Mouse (Mus musculus) heart, adult 9 months (tissue): ENCODE measurements around the gene Pde10a.

ENCODE experiments used
- DNase-seq, 2 experiments: peaks; one replicate each; pipeline ENCODE4 v3.0.0; 2022; ENCODE audit warnings: low spot score in 2 of 2

The Pde10a gene

DNA sequence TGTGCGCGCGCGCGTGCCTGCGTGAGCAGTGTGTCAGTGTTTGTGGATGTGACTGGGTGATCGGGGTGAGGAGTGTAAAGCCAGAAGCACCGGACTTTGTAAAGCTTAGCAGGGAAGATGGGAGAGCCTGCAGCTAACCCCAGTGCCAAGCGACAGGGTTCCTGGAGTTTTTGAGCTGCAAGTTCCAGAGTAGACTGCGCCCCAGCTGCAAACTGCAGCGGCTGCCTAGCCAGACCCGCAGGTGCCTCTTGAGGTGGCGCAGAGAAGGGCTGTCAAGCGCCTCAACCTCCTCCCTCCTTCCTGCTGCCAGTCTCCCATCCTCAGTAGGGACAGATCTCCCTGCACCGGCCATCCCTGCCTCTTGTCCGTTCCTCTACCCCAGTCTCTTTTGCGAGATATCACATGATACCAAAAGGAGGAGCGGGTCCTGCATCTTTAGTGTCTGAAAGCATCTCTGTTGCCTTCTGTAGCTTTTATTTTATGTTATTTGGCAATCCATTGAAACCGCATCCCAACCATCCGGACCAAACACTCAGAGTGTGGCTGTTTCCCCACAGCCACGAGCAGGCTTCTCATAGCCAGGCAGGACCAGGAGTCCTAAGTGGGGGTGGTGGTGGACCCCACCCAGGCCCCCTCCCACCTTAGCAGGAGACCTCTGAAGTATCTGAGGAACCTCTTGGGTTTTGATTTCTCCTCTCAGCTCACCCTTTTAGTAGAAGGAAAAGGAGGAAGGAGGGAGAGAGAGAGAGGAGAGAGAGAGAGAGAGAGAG is 984 bp downstream of the Pde10a start:
- DNase-seq: no peak

GRCm38 (mm10) chr17:8526815-8527261 is 1.7 kb downstream of the Pde10a start:
- no peak for DNase-seq

DNA sequence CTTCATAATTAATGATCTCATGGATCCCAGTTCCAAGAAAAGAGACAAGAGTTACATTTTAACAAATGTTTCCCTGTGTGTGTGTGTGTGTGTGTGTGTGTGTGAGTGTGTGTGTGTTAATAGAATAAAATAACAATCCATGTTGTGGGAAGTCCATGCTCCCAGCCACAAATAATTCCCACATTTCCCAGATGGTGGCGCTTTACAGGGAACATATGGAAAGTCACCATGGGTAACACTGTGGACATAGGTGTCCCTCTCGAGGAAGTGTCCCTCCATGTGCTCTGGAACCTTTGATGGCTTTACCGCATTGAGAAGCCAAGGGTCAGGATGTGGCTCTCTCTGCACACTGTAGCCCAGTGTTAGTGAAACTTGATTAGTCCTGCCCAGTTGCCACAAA is 3.5 kb downstream of the Pde10a start:
- DNase-seq: no peak

GRCm38 (mm10) chr17:8532609-8533008 is 7.4 kb downstream of the Pde10a start:
- DNase-seq: no peak

GRCm38 (mm10) chr17:8533828-8534227 is 8.7 kb downstream of the Pde10a start:
- DNase-seq: no peak

DNA sequence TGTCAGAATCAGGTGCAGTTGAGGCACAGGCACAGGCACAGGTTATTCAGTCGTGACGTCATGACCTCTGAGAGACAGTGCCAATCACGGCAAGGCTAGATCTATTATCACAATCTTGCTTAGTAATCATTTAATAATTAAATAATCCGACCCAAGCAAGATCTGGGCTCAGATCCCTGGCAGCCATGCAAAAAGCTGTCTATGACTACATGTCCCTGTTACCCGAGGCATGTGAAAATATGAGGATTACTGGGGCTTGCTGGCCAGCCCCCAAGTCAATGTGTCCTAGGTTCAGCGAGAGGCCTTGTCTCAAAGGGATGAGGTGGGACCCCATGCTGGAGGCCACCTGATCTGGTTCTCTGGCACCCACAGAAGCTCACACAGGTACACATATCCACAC is 11.3 kb downstream of the Pde10a start:
- DNase-seq: no peak

- no peak for DNase-seq
These were observed 12.9 kb downstream of the Pde10a start for GRCm38 (mm10) chr17:8538102-8538501.

- DNase-seq: no peak
These were observed 16.9 kb downstream of the Pde10a start for GRCm38 (mm10) chr17:8541974-8542538.

DNA sequence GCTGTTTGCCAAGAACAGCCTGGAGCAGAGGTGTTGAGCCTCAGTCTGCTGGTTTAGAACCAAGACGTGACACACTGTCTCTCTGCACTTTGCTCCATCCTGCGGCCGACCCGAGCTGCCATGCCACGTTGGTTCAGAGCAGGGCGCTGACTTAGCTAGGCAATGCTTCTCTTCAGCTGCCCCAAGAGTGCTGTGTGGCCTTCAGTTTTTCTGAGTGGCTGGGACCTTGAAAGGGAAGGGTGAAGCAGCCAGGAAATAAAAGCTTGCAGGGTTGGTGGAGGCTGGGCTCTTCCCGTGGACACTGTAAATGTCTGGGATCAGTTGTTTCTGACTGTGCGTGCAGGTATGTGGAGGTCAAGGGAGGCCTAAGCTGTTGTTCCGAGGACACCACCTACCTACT is 21.2 kb downstream of the Pde10a start:
- DNase-seq: no peak

DNA sequence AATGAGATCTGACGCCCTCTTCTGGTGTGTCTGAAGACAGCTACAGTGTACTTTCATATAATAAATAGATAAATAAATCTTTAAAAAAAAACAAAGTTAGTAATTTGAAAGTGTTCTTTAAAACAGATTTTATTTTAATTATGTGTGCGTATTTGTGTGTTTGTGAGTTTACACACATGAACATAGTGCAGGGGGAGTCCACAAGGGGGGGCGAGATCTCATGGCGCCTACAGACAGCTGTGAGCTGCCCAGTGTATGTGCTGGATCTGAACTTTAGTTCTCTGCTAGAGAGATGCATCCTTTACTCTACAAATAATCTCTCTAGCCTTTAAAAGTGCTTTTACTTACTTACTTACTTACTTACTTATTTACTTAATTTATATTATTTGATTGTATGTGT is 23.6 kb downstream of the Pde10a start:
- no peak for DNase-seq

DNA sequence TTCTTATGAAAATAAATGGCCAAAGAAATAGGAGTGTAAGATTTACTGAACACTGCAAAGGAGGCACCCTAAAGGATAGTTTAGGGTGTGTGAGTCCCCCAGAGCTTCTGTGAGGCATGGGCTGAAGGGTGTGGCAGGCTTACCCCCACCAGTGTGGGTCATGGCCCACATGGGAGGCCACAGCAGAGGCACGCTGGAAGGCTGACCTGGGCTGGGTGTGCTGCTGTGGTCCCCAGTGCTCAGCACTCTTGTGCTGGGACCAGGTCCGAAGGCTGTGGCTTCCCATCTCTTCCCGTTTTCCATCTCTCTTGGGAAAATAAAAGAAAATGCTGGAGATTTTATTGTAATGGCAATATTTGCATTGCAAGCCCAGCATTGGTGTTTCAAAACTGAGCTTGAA is 26.5 kb downstream of the Pde10a start:
- DNase-seq: no peak

DNA sequence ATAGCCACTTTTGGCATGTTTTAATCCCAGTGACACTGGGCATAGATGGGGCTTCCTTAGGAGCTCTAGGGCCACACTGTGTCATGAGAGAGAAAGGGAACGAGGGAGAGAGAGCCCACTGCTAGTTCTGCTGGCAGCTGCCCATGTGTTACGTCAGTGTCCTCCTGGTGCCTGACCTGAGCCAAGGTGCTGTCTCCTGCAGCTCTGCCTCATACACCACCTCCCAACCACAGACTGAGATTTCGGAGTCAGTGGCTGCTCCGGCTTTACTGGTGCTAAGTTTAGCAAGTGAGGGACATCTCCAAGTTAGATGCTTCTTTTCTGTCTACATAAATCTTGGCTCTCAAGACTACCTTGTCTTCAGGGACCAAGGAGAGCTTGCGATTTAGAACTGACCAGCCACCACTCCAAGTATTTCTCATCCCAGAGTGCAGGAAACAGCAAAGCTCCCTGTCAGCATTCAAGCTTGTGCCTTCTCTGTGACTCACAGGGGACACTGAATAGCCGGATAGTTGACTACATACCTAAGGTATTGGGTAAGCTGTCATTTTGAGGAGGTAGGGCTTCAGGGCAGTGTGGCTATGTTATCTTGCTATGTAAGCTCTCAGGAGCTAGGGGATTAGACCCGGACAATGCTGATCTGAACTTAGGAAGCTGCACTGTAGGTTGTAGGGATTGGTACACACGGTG is 27.3 kb downstream of the Pde10a start:
- DNase-seq: no peak

DNA sequence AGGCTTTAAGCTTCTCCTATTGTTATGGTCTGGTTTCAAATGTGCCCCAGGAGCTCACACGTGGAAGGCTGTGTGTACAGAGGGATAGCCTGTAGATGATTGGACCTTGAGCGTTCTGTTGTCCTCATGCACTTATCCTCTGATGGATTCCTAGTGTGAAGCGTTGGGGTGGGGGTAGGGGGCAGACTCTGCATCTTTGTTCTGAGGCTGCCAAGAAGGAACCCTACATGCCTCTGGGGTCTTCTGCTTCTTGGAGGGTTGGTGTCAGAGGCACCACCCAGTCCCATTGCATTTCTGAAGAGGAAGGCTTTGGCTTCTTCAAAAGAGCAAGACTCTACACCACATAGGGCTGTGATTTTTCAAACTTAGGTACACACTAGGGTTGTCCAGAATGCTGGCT is 28.4 kb downstream of the Pde10a start:
- DNase-seq: no peak

- DNase-seq: no peak
These were observed 29.0 kb downstream of the Pde10a start for GRCm38 (mm10) chr17:8554219-8554618.

GRCm38 (mm10) chr17:8555785-8556184 is 30.6 kb downstream of the Pde10a start:
- DNase-seq: no peak

- DNase-seq: no peak
These were observed 31.1 kb downstream of the Pde10a start for GRCm38 (mm10) chr17:8556223-8556622.

DNA sequence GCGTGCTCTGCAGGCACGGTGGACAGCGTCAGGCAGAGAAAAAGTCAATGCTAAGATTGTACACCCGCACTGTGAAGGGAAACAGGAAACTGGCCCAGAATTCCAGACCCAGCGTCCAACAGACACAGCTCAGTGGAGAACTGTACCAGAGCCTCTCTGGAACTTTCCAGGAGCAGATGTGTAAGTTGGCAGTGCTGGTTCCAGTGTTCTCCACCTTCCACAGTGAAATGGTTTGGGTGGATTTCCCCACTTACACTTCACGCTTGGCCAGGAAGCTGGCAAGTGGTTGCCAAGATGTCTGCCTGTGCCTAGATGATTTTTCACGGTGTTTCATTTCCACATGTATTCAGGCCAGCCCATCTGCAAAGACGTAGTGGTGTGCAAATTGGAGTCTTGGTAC is 32.8 kb downstream of the Pde10a start:
- no peak for DNase-seq

- DNase-seq: no peak
These were observed 37.1 kb downstream of the Pde10a start for GRCm38 (mm10) chr17:8562101-8562885.

- no peak for DNase-seq
These were observed 37.7 kb downstream of the Pde10a start for GRCm38 (mm10) chr17:8562886-8563280.

DNA sequence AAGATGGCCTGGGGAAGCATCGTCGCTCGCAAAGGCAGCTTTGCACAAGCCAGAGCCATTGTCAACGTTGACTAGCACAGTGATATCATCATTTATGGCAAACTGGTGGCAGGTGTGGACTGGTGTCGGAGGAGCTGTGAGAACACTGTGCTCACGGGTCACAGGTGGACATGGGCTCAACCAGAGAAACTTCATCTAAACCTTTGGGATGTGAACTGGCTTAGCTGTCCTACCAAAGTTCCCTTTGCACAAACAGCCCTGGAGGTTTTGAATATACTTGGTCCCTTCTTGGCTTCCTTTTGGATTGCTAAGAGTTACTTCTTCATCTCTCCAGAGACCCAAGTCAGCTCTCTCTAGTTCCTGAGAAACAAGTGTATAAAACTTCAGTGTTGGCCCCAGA is 41.7 kb downstream of the Pde10a start, which contains the start of gene Gm17087:
Gm17087 (minus strand) TSS at position 101 of the 400 bp plus-strand sequence.
- DNase-seq: no peak

- no peak for DNase-seq
These were observed 48.5 kb downstream of the Pde10a start for GRCm38 (mm10) chr17:8573542-8574260.
